Mouse (Mus musculus): ENCODE data around the gene Lmln. TPM values are rescaled to one million over a fixed set of nuclear protein-coding genes. Genes with fewer than 3 reads are reported as not detected.

Lmln gene
- 1.0 and 1.3 TPM in 2 replicates for polyA plus RNA-seq (2015; fragmentation: Nextera tagmentation; extraction: Ambion mirVana)

GRCm38 (mm10) chr16:33062024-33062681 lies at the start of gene Lmln:
Gene Lmln (plus strand): TSS chr16:33062521.

GRCm38 (mm10) chr16:33056095-33056785 lies 6.1 kb upstream of the Lmln start, which contains the start of the genes Iqcg and Rpl35a:
Gene Iqcg (minus strand): TSS chr16:33056218.
Gene Rpl35a (plus strand): TSS chr16:33056453.

MicroRNA genes within 50 kb of the gene (microRNA counts, 519-probe panel; counts per million panel counts)
- 296 counts per million, percentile 58 among the panel's probes with 10 or more counts for microRNA mmu-miR-1947

Small RNAs within 50 kb of the gene (microRNA-seq; reads per million reads assigned to microRNA genes)
- gene Gm22231 (0 reads per million in 2 experiments), gene Mir1947 (0.21 to 0.41 reads per million in 2 experiments)

Other genes with a start within 250 kb of the Lmln start
- gene Fyttd1, start 185.0 kb upstream of the Lmln start, polyA plus RNA-seq (2015; fragmentation: Nextera tagmentation; extraction: Ambion mirVana): 136 and 145 TPM in 2 replicates
- 17.1 and 20.5 TPM in 2 replicates for gene Rubcn, start 184.8 kb upstream of the Lmln start, polyA plus RNA-seq (2015; fragmentation: Nextera tagmentation; extraction: Ambion mirVana)
- 10.5 and 12.2 TPM in 2 replicates for gene Lrch3, start 148.4 kb upstream of the Lmln start, polyA plus RNA-seq (2015; fragmentation: Nextera tagmentation; extraction: Ambion mirVana)
- gene Iqcg, start 6.3 kb upstream of the Lmln start, polyA plus RNA-seq (2015; fragmentation: Nextera tagmentation; extraction: Ambion mirVana): 2.5 and 2.7 TPM in 2 replicates
- gene Rpl35a, start 6.1 kb upstream of the Lmln start, polyA plus RNA-seq (2015; fragmentation: Nextera tagmentation; extraction: Ambion mirVana): 670 and 712 TPM in 2 replicates
- 10.7 and 11.2 TPM in 2 replicates for gene Osbpl11, start 122.5 kb downstream of the Lmln start, polyA plus RNA-seq (2015; fragmentation: Nextera tagmentation; extraction: Ambion mirVana)
- gene Snx4, start 188.9 kb downstream of the Lmln start, polyA plus RNA-seq (2015; fragmentation: Nextera tagmentation; extraction: Ambion mirVana): 56.7 and 59.9 TPM in 2 replicates